Mouse (Mus musculus) forebrain, embryonic 16.5 days (tissue): Measurements from ENCODE around the gene Cdh13. TPM values are rescaled to one million over a fixed set of nuclear protein-coding genes. Genes with fewer than 3 reads are reported as not detected.

ENCODE experiments used
- ATAC-seq: fragments of 200-750 bp; cut with Nextera tagmentation; 2 replicates; pipeline ENCODE4 v1.8.0; 2017; ENCODE audit warnings: mild to moderate bottlenecking, moderate library complexity
- H3K27ac ChIP-seq: fragments of 300-500 bp; sonication (generic); 2 replicates; pipeline ENCODE4 v1.5.1; 2014; ENCODE audit warnings: low read length, control low read depth
- H3K27me3 ChIP-seq: fragments of 300-500 bp; sonication (generic); replicated peaks from 2 replicates; pipeline ENCODE4 v1.6.1; 2014; ENCODE audit warnings: low read length; ENCODE audit not compliant: control insufficient read depth, insufficient read depth
- H3K36me3 ChIP-seq: fragments of 300-500 bp; sonication (generic); 2 replicates; pipeline ENCODE4 v1.6.1; 2014; ENCODE audit not compliant: control insufficient read depth, insufficient read depth
- H3K4me1 ChIP-seq: fragments of 300-500 bp; sonication (generic); replicated peaks from 2 replicates; pipeline ENCODE4 v1.6.1; 2014; ENCODE audit warnings: low read length; ENCODE audit not compliant: control insufficient read depth, insufficient read depth
- H3K4me2 ChIP-seq: fragments of 300-500 bp; sonication (generic); 2 replicates; pipeline ENCODE4 v1.6.1; 2014; ENCODE audit warnings: mild to moderate bottlenecking, low read length, control low read depth
- H3K4me3 ChIP-seq: fragments of 300-500 bp; sonication (generic); replicated peaks from 2 replicates; pipeline ENCODE4 v1.5.1; 2014; ENCODE audit warnings: mild to moderate bottlenecking, low read length, control low read depth
- H3K9ac ChIP-seq: fragments of 300-500 bp; sonication (generic); replicated peaks from 2 replicates; pipeline ENCODE4 v1.6.1; 2014; ENCODE audit warnings: low read depth, low read length, control low read depth
- H3K9me3 ChIP-seq: fragments of 300-500 bp; sonication (generic); 2 replicates; pipeline ENCODE4 v1.6.1; 2016; ENCODE audit warnings: low read length; ENCODE audit not compliant: control insufficient read depth
- WGBS: fragments of 180-500 bp; shearing (Covaris S2); extraction: QIAGEN DNeasy Blood & Tissue Kit; methylation state at CpG from one replicate; pipeline ENCODE4 v1.1.7; 2014; 5-methylcytosine and 5-hydroxymethylcytosine counted together
- polyA plus RNA-seq: library from polyadenylated mRNA; unstranded; fragments of >200 nt; fragmentation: Nextera tagmentation; extraction: Ambion mirVana; gene quantifications from 2 replicates; pipeline ENCODE4 v1.2.1, GENCODE M21; 2015

Cdh13 gene
- polyA plus RNA-seq, 1 experiment from 2014 or later, result 129 TPM

DNA sequence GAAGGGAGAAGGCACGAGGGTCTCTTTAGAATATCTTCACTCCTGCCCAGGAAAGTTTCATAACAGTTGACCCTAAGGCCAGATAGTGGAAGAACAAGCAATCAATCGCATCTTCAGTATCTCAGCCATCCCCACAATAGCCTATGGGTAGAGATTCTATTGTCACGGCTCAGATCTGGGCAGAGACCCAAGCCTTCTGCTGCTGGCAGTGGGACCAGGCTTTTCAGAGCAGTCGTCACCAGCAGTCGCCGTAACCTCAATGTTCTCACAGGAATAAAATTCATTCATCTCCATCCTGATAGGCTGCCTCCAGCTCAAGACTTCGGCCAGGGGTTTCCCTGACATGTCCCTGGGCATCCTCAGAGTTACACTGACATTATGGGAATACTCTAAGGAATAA lies 751.6 kb downstream of the Cdh13 start:
- Histone ChIP-seq H3K4me1 (no peaks in the 10 kb centered on the region; the same call in 1 of the 2 replicates), H3K36me3 (no peaks in the 10 kb centered on the region), H3K9ac (no peak overlapping the region), H3K4me2 (no peak overlapping the region), H3K27ac (no peak overlapping the region), H3K27me3 (no peaks in the 10 kb centered on the region), H3K4me3 (no peak overlapping the region), H3K9me3 (no peaks in the 10 kb centered on the region)
- WGBS, result 57% methylated on average over 7 of the region's 7 CpGs
- ATAC-seq, result 0 out of 2 replicates have a peak, but pooled peaks have one; percentile 43

DNA sequence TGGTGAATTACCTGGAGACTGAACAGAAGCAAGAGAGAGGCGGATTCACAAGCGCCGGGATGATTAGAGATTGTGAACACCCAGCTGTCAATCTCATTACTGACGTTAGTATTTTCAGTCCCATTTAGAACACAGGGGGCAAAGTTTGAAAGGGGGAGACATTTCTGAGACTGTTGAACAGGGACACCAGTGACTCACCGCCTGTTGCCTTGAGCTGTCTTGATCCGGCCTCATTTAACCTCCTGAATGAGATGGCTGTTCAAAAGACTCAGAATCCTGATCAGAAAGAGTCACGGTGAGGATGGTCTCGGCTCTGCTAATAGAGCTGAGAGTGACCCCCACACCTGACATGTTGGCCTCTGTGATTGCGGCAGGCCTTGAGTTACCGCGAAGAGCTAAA lies 754.0 kb downstream of the Cdh13 start:
- Histone ChIP-seq H3K27ac (no peak overlapping the region), H3K9ac (no peak overlapping the region), H3K4me3 (no peak overlapping the region), H3K27me3 (no peaks in the 10 kb centered on the region), H3K9me3 (no peaks in the 10 kb centered on the region), H3K4me2 (no peak overlapping the region), H3K36me3 (no peaks in the 10 kb centered on the region), H3K4me1 (no peaks in the 10 kb centered on the region; the same call in 1 of the 2 replicates)
- ATAC-seq, result no peak
- 71% methylated on average over 11 of the region's 11 CpGs for WGBS

DNA sequence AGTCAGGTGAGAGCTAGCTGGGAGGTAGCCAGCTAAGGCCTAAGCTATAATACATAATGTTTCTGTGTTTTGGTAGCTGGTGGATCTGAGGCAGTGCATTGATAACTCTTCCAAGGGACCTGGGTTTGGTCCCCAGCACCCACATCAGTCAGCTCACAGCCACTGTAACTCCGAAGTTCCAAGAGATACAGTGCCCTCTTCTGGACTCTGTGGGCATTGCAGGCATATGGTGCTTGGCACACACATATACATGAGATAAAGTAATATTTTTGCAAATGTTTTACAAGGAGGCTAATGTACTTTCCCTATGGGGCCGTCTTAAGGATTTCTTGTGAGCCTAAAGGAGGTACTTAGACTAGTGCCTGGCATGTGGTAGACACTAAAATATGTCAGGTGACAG lies 755.8 kb downstream of the Cdh13 start:
- Histone ChIP-seq H3K9me3 (no peaks in the 10 kb centered on the region), H3K4me3 (no peak overlapping the region), H3K9ac (no peak overlapping the region), H3K4me2 (no peak overlapping the region), H3K4me1 (no peaks in the 10 kb centered on the region; the same call in 1 of the 2 replicates), H3K27ac (no peak overlapping the region), H3K27me3 (no peaks in the 10 kb centered on the region), H3K36me3 (no peaks in the 10 kb centered on the region)
- WGBS, result 92% methylated on average over 2 of the region's 2 CpGs
- ATAC-seq, result no peak

DNA sequence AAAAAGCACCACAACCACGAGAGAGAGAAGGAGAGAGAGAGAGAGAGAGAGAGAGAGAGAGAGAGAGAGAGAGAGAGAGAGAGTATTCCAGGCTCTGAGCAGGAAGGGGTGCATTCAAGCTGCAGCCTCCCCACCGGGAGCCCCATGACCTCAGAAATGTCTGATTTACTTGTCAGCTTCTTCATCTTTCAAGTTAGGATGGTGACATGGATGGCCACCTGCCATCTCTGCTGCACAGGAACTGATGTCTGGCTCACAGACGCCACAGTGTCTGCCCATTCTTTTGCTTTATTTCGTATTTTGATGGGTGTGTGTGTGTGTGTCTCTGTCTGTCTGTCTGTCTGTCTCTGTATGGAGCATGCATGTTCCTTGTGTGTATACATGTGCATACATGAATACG lies 774.3 kb downstream of the Cdh13 start:
- H3K4me3 ChIP-seq, result no peak overlapping the region
- no peaks in the 10 kb centered on the region for H3K27me3 ChIP-seq
- ATAC-seq, result no peak
- H3K4me2 ChIP-seq, result no peak overlapping the region
- H3K27ac ChIP-seq, result no peak overlapping the region
- H3K9ac ChIP-seq, result no peak overlapping the region
- H3K36me3 ChIP-seq, result no peaks in the 10 kb centered on the region
- H3K4me1 ChIP-seq, result peaks cover 10% of the 10 kb centered on the region
- no peaks in the 10 kb centered on the region for H3K9me3 ChIP-seq
- WGBS, result 66% methylated on average over 5 of the region's 5 CpGs

DNA sequence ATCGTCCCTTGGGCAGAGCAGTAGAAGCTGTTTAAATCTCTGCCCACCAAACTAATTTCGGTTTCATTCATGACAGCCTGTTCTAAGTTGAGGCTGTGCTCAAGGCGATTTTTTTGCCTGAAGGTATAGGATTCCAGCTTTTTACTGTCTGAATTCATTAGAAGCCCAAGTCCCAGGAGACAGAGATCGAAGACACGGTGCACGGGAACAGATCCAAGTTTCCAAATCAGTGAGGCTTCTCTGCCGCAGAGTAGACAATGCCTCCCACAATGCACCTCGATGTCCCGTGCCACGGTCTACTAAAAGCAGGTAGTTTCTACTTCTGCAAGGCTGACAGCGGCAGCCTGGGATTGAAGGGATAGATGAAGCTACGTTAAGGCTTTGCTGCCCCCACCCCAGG lies 778.1 kb downstream of the Cdh13 start:
- no peak overlapping the region for H3K27ac ChIP-seq
- H3K4me1 ChIP-seq, result peaks cover 10% of the 10 kb centered on the region
- H3K36me3 ChIP-seq, result no peaks in the 10 kb centered on the region
- H3K9ac ChIP-seq, result no peak overlapping the region
- no peaks in the 10 kb centered on the region for H3K27me3 ChIP-seq
- H3K4me3 ChIP-seq, result no peak overlapping the region
- H3K4me2 ChIP-seq, result peak overlapping the region; percentile 17; the same call in 1 of the 2 replicates
- WGBS, result 55% methylated on average over 12 of the region's 12 CpGs
- no peaks in the 10 kb centered on the region for H3K9me3 ChIP-seq
- no peak for ATAC-seq

DNA sequence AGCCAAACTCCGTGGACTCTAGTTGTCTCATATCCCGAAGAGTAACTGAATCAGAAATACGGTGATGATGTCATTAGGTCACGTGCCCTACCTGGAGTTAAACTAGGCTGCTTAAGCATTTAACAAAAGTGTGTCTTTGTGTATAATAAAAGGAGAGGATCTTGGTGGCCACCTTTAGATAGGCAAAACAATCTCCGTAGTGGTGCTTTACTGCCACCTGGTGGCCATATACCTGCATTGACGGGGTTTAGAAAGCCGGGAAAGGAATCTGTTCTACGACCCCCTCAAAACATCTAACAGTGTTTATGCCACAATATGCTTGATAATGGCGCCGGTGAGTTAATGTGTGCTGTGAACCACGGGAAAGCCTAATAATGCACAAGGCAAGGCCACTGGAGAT lies 781.0 kb downstream of the Cdh13 start:
- H3K9me3 ChIP-seq, result no peaks in the 10 kb centered on the region
- 14% methylated on average over 11 of the region's 11 CpGs for WGBS
- H3K4me2 ChIP-seq, result no peak overlapping the region
- ATAC-seq, result no peak
- no peak overlapping the region for H3K4me3 ChIP-seq
- no peak overlapping the region for H3K9ac ChIP-seq
- H3K4me1 ChIP-seq, result peaks cover 7% of the 10 kb centered on the region
- no peaks in the 10 kb centered on the region for H3K27me3 ChIP-seq
- no peaks in the 10 kb centered on the region for H3K36me3 ChIP-seq
- H3K27ac ChIP-seq, result no peak overlapping the region

DNA sequence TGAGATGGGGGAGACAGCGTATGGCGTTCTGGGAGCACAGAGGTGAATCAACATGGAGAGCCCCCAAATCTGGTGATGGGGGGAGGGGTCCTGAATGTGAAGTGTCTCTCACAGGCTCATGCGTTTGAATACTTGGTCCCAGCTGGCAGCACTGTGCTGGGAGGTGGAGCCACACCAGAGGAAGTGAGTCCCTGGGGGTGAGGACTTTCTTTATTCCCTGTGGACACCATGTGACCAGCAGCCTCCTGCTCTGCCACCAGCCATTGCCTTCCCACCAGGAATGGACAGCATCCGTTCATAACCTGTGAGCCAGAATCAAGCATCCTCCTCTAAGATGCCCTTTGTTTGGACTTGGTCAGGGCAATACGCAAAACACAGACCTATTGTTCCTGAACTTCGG lies 788.8 kb downstream of the Cdh13 start:
- no peaks in the 10 kb centered on the region for H3K4me1 ChIP-seq
- WGBS, result 78% methylated on average over 6 of the region's 6 CpGs
- ATAC-seq, result no peak
- H3K4me2 ChIP-seq, result no peak overlapping the region
- H3K9me3 ChIP-seq, result no peaks in the 10 kb centered on the region
- H3K4me3 ChIP-seq, result no peak overlapping the region
- H3K27me3 ChIP-seq, result no peaks in the 10 kb centered on the region
- H3K9ac ChIP-seq, result no peak overlapping the region
- H3K36me3 ChIP-seq, result no peaks in the 10 kb centered on the region
- H3K27ac ChIP-seq, result no peak overlapping the region

DNA sequence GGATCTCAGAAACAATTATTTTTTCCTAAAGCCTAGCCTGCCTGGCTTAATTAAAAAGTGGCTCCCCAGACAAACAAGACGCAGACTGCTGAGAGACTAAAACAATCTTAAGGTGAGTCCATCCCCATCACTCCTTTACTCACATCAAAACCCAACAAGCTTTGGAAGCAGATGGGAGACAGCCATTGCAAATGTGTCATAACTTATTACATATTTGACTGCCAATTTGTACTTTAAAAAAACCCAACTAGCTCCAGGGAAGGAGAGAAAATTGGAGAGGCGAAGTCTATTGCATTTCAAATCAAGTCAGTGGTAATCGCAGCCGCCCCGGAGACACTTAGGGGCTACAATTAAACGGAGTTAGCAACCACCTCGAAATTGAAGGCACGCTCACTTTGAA lies 801.5 kb downstream of the Cdh13 start:
- 76% methylated on average over 8 of the region's 8 CpGs for WGBS
- Histone ChIP-seq H3K36me3 (no peaks in the 10 kb centered on the region), H3K9ac (no peak overlapping the region), H3K27ac (no peak overlapping the region), H3K4me3 (no peak overlapping the region), H3K27me3 (no peaks in the 10 kb centered on the region), H3K4me2 (no peak overlapping the region), H3K9me3 (no peaks in the 10 kb centered on the region), H3K4me1 (peaks cover 6% of the 10 kb centered on the region; the same call in 1 of the 2 replicates)
- no peak for ATAC-seq

DNA sequence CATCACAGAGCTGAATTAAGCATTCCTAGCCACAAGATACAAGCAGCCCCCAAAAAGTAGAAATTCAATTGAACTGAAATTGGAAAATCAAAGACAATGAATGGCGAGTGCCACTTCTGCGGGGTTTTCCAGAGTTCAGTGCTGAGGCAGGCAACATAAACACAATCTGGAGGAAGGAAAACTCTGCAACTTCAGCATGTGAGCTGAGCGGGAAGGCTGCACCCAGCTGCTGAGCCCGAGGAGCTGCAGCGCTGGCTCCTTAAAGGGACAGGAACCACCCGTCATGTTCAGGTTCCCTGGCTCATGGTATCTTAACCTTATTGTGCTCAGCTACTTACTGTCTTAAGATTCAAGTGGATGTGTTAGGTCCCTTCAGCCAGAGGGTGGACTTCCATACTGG lies 814.7 kb downstream of the Cdh13 start:
- H3K27ac ChIP-seq, result no peak overlapping the region; the same call in 1 of the 2 replicates
- no peak overlapping the region for H3K4me2 ChIP-seq
- no peaks in the 10 kb centered on the region for H3K36me3 ChIP-seq
- 20% methylated on average over 6 of the region's 6 CpGs for WGBS
- no peaks in the 10 kb centered on the region for H3K9me3 ChIP-seq
- H3K27me3 ChIP-seq, result no peaks in the 10 kb centered on the region
- H3K4me3 ChIP-seq, result no peak overlapping the region
- H3K9ac ChIP-seq, result no peak overlapping the region
- no peak for ATAC-seq
- H3K4me1 ChIP-seq, result peaks cover 6% of the 10 kb centered on the region; the same call in 1 of the 2 replicates

DNA sequence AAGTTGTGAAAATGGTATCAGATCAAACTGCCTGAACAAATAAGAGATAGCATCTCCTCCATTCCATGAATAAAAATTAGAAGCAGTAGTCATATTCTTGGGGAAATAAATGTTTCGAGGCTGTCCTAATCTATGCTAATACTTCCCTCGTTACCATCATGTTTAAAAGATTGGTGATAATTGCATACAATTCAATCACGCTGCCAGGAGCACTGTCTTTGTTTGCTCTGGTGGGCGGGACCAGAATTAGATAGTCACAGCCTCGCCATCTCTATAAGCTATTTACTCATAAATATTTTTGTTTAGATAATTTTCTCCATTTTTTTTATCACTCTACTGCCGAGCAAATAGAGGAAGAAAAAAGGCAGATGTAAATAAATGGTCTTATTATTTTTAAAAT lies 819.3 kb downstream of the Cdh13 start:
- Histone ChIP-seq H3K4me3 (no peak overlapping the region), H3K27ac (no peak overlapping the region), H3K4me2 (no peak overlapping the region), H3K27me3 (no peaks in the 10 kb centered on the region), H3K4me1 (peaks cover 7% of the 10 kb centered on the region), H3K36me3 (no peaks in the 10 kb centered on the region), H3K9ac (no peak overlapping the region), H3K9me3 (no peaks in the 10 kb centered on the region)
- 33% methylated on average over 6 of the region's 6 CpGs for WGBS
- ATAC-seq, result peak; percentile 79
